Mouse (Mus musculus) fibroblast of lung, adult 2 months (primary cell): ENCODE data around the gene Cytip.

Source experiments
- DNase-seq: peaks from one replicate; pipeline ENCODE4 v3.0.0-alpha.2; 2011; ENCODE audit warnings: low read depth

Cytip gene

DNA sequence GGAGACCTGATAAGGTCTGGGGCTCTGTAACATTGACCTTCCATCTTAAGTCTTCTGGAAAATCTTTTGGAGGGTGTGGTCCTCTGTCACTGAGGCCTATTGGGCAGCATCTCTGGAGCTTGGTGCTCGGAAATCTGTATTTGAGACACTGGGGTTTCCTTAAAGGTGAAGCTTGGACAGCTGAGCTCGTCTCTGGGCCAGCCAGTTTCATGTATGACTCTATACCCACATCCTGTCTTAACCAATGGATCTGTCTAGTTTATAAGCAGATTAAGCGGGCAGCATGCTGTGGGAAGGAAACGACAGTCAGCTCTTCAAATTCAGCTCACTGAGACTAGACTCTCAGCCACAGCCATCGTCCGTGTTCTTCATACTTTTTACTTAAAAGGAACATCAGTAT lies 88.3 kb downstream of the Cytip start:
- no peak for DNase-seq

DNA sequence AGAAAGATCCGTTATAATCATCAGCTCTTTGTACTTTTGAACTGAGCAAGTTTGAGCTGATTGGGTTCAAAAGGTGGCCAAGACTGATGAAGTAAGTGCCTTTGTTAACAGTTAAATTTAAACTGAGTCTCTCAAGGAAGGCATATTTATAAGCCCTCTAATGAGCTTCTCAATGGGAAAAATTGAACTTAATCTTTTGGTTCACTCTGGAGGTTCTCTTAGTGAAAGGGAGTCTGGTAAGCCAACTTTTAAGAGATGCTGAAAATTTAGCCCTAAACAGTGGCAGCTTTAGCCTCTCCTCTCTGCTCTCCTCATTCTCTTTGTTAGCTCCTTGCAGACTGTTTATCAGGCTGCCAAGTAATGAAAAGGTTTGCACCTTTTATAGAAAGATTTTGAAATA lies 100.5 kb downstream of the Cytip start:
- no peak for DNase-seq

DNA sequence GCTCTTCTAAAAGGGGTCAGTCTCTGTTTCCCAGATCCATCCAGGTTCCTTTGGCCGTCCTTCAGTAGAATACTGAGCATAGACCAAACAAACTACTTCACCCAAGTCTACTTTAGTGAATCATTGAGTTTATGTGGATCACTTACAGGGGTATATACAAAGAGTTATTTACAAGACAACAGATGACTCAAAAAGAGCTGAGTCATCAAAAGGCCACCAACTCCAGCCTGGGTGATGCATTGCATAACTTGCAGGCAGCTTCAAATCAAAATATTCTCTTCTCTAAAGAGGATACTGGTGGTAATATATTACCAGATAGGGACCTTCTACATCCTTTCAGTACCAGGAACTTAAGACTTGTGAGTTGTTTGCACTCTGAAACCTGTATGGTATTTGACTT lies 108.9 kb downstream of the Cytip start:
- no peak for DNase-seq

DNA sequence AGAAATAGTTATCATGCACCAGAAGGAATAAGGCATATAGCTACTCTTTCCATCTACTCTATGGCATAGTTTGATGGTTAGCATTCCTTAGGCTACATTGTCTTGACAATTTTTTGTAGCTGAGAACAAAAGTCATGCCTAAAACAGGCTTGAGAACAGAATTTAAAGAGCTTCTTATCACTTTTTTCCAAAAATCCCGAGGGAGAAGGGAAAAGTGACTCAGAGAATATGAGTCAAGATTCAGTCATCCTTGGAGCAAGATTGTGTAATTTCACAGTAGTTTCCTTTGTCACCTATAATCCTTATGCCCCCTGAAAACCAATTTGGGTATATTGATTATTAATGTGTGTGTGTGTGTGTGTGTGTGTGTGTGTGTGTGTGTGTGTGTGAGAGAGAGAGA lies 115.5 kb downstream of the Cytip start:
- DNase-seq: peak; percentile 35
